Mouse (Mus musculus) forelimb bud, embryonic 11.5 days (tissue): ENCODE measurements around the gene Sec31b.

ENCODE experiments used
- DNase-seq: peaks from one replicate; pipeline ENCODE4 v3.0.0-alpha.2; 2012; ENCODE audit warnings: low read depth, low spot score

The Sec31b gene

GRCm38 (mm10) chr19:44476541-44476940, 69.1 kb downstream of the Sec31b start:
- DNase-seq = no peak

- DNase-seq = no peak
These were observed 70.4 kb downstream of the Sec31b start for GRCm38 (mm10) chr19:44475268-44475667.

- peak; percentile 75 for DNase-seq
These were observed 71.5 kb downstream of the Sec31b start for GRCm38 (mm10) chr19:44474158-44474557.
